Mouse (Mus musculus): ENCODE measurements around the gene Upf3a. TPM values are rescaled to one million over a fixed set of nuclear protein-coding genes. Genes with fewer than 3 reads are reported as not detected.

Gene Upf3a
- total and polyA plus RNA-seq, 3 experiments, result 18.1 to 40.5 (median 25.0) TPM

DNA sequence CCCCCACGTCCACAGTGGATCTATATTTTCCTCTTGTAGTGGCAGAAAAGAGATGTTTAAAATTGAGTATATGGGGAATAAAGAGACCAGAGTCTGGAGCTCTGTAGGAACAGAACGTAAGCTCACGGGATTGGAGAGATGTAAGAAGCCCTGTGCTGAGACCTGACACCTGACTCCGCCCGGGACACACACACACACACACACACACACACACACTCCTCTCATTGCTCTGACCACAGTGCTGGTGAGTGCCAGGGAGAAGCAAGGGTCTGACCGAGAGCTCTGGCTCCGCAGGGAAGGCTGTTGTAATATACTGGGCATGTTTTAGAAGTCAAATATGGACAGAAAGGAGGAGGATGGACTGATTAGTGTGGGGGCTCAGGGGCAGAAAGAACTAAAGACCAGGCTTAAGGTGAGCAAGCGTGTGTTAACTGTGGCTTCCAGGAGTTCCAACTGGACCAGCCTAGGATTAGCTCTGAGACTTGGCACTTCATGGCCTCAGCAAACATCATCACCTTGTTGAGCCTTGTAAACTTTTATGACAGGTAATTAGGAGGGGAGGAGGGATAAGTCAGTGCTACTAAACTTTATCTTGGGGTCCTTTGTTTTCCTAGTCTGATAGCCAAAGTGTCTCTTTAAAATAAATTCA, 7.8 kb downstream of the Upf3a start:
- Histone ChIP-seq H3K27ac (ENCODE audit: insufficient read depth, low read depth) (no peak overlapping the region), H3K79me2 (replicated peaks; ENCODE audit: control insufficient read depth, extremely low read depth, insufficient read depth, poor library complexity, severe bottlenecking) (0 out of 2 replicates have a peak, but pooled peaks cover 2% of the 10 kb centered on the region), H3K9ac (ENCODE audit: insufficient read depth, low read depth) (no peak overlapping the region), H3K27me3 (replicated peaks) (no peaks in the 10 kb centered on the region), H3K9me3 (replicated peaks; ENCODE audit: low read length) (no peaks in the 10 kb centered on the region), H3K4me2 (ENCODE audit: insufficient read depth, low read depth, poor library complexity, severe bottlenecking) (no peak overlapping the region), H3K4me3 (replicated peaks in 1 of 3; ENCODE audit: low read depth in 2 of 3, low read length in 2 of 3, poor library complexity in 1 of 3) (no peak overlapping the region), H3K4me1 (ENCODE audit: control insufficient read depth in 1 of 2, insufficient read depth in 2 of 2) (no peaks in the 10 kb centered on the region), H3K36me3 (replicated peaks in 1 of 2; ENCODE audit: control insufficient read depth in 1 of 2, insufficient read depth in 1 of 2, low read length in 1 of 2) (peaks cover 48 to 81% of the 10 kb centered on the region in 2 experiments)
- dilution Hi-C loops (cut with MboI; ENCODE audit: extremely low pct_ligation_motif_present, extremely low pct_unique_long_range_greater_than_20kb, low sequenced_read_pairs), result no loop called here
- no peak for DNase-seq (ENCODE audit: extremely low read depth)
- no peak for TF ChIP-seq UBTF (IDR thresholded peaks at IDR 0.05; ENCODE audit: low read depth, low read length)
- no peak for TF ChIP-seq TBP (conservative IDR thresholded peaks at IDR 0.05; ENCODE audit: low read depth, low read length)
- TF ChIP-seq SIN3A (IDR thresholded peaks at IDR 0.05; ENCODE audit: low read length), result no peak
- TF ChIP-seq POLR2AphosphoS2 (IDR thresholded peaks at IDR 0.05; ENCODE audit: low read depth, low read length), result no peak
- no peak for TF ChIP-seq ZNF384 (IDR thresholded peaks at IDR 0.05; ENCODE audit: low read depth, low read length)
- no peak for TF ChIP-seq PAX5 (IDR thresholded peaks at IDR 0.05; ENCODE audit: low read length)
- TF ChIP-seq KAT2A (IDR thresholded peaks at IDR 0.05; ENCODE audit: insufficient replicate concordance, low read length), result no peak
- TF ChIP-seq IRF4 (IDR thresholded peaks at IDR 0.05; ENCODE audit: low read depth, low read length), result no peak
- TF ChIP-seq ZMIZ1 (IDR thresholded peaks at IDR 0.05; ENCODE audit: low read depth, low read length), result no peak
- in situ Hi-C loops (cut with MboI; ENCODE audit: low pct_ligation_motif_present, low pct_unique_long_range_greater_than_20kb, low sequenced_read_pairs), result no loop called here

DNA sequence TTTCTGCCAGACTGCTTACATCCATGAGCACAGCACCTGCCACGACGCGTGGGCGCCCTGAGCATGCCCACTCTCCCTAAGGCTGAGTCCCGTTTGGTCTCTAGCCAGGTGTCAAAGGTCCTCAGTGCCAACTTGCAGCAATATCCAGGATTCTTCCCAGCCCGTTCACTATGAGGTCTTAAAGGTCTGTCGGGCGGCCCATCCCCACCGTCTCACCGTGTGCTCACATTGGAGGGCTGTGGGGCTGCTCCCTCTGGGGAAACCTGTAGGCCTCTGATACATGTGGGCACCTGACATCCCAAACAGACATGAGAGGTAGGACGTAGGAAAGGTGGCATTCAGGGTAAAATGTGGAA, 8.3 kb downstream of the Upf3a start:
- TF ChIP-seq ZC3H11A (IDR thresholded peaks at IDR 0.05; ENCODE audit: low read depth, low read length), result no peak
- TF ChIP-seq ETS1 (conservative IDR thresholded peaks at IDR 0.05; ENCODE audit: low read depth, low read length), result no peak
- no peak for TF ChIP-seq GABPA (IDR thresholded peaks at IDR 0.05; ENCODE audit: insufficient replicate concordance, low read depth, low read length)
- no peak for TF ChIP-seq CHD1 (IDR thresholded peaks at IDR 0.05; ENCODE audit: low read depth, low read length)
- TF ChIP-seq SIN3A (IDR thresholded peaks at IDR 0.05; ENCODE audit: low read length), result no peak
- TF ChIP-seq ELF1 (IDR thresholded peaks at IDR 0.05; ENCODE audit: low read depth, low read length), result no peak
- no peak for TF ChIP-seq MEF2A (IDR thresholded peaks at IDR 0.05; ENCODE audit: borderline replicate concordance, low read depth, low read length)
- TF ChIP-seq MYC (IDR thresholded peaks at IDR 0.05; ENCODE audit: low read depth, low read length), result no peak
- TF ChIP-seq POLR2AphosphoS2 (IDR thresholded peaks at IDR 0.05; ENCODE audit: low read depth, low read length), result no peak
- TF ChIP-seq JUND (conservative IDR thresholded peaks at IDR 0.05; ENCODE audit: low read depth, low read length), result no peak
- TF ChIP-seq NELFE (IDR thresholded peaks at IDR 0.05; ENCODE audit: low read depth, low read length), result no peak
- no peak for TF ChIP-seq PAX5 (IDR thresholded peaks at IDR 0.05; ENCODE audit: low read length)
- no peak for TF ChIP-seq HCFC1 (IDR thresholded peaks at IDR 0.05; ENCODE audit: low read depth, low read length)
- TF ChIP-seq UBTF (IDR thresholded peaks at IDR 0.05; ENCODE audit: low read depth, low read length), result no peak
- dilution Hi-C loops (cut with MboI; ENCODE audit: extremely low pct_ligation_motif_present, extremely low pct_unique_long_range_greater_than_20kb, low sequenced_read_pairs), result no loop called here
- Histone ChIP-seq H3K36me3 (replicated peaks in 1 of 2; ENCODE audit: control insufficient read depth in 1 of 2, insufficient read depth in 1 of 2, low read length in 1 of 2) (peaks cover 51 to 80% of the 10 kb centered on the region in 2 experiments), H3K27ac (ENCODE audit: insufficient read depth, low read depth) (no peak overlapping the region), H3K4me1 (ENCODE audit: control insufficient read depth in 1 of 2, insufficient read depth in 2 of 2) (no peaks in the 10 kb centered on the region), H3K27me3 (replicated peaks) (no peaks in the 10 kb centered on the region), H3K4me2 (ENCODE audit: insufficient read depth, low read depth, poor library complexity, severe bottlenecking) (no peak overlapping the region), H3K79me2 (replicated peaks; ENCODE audit: control insufficient read depth, extremely low read depth, insufficient read depth, poor library complexity, severe bottlenecking) (0 out of 2 replicates have a peak, but pooled peaks cover 2% of the 10 kb centered on the region), H3K4me3 (replicated peaks in 1 of 3; ENCODE audit: low read depth in 2 of 3, low read length in 2 of 3, poor library complexity in 1 of 3) (no peak overlapping the region), H3K9me3 (replicated peaks; ENCODE audit: low read length) (no peaks in the 10 kb centered on the region), H3K9ac (ENCODE audit: insufficient read depth, low read depth) (no peak overlapping the region)
- DNase-seq (ENCODE audit: extremely low read depth), result no peak
- in situ Hi-C loops (cut with MboI; ENCODE audit: low pct_ligation_motif_present, low pct_unique_long_range_greater_than_20kb, low sequenced_read_pairs), result no loop called here
